Mouse (Mus musculus): ENCODE measurements at regions not wholly inside any gene's neighbourhood (a gene's known extent, or its start where the extent isn't known, plus 50 kb on each side); places are given as distances from the start of the nearest gene placed in this dataset.

GRCm38 (mm10) chr12:118706626-118707025 is 139.5 kb upstream of the Sp8 start:
- TF ChIP-seq MAFK (IDR thresholded peaks at IDR 0.05; ENCODE audit: borderline replicate concordance, low read depth, low read length) = no peak
- no peak for TF ChIP-seq NELFE (IDR thresholded peaks at IDR 0.05; ENCODE audit: low read depth, low read length)
- no peak for TF ChIP-seq BHLHE40 (IDR thresholded peaks at IDR 0.05; ENCODE audit: borderline replicate concordance, low read depth, low read length)
- TF ChIP-seq POLR2A (IDR thresholded peaks at IDR 0.05; ENCODE audit: control insufficient read depth in 1 of 2, insufficient read depth in 1 of 2, low read depth in 1 of 2, low read length in 2 of 2, poor library complexity in 1 of 2) = no peak
